Mouse (Mus musculus) cerebellum, adult 2 months (tissue): ENCODE measurements around the gene Gm26965. TPM values are rescaled to one million over a fixed set of nuclear protein-coding genes. Genes with fewer than 3 reads are reported as not detected.
"Not testable (repeated sequence)": the region's sequence is repeated elsewhere in the genome, so short reads cannot be mapped to it uniquely, and the experiment has no call there.

Experiments used
- DNase-seq, 2 experiments: peaks; one replicate each; pipeline ENCODE4 v3.0.0; 2021
- H3K27ac ChIP-seq: fragments of 200-500 bp; 2 replicates; pipeline ENCODE4 v1.5.1; 2012; ENCODE audit warnings: low read length, control low read depth, inconsistent platforms; ENCODE audit not compliant: insufficient read depth
- H3K27me3 ChIP-seq: fragments of 200-500 bp; 2 replicates; pipeline ENCODE4 v1.6.1; 2012; ENCODE audit warnings: inconsistent platforms, mild to moderate bottlenecking, low read length, moderate library complexity; ENCODE audit not compliant: control insufficient read depth, insufficient read depth
- H3K4me1 ChIP-seq: fragments of 200-500 bp; 2 replicates; pipeline ENCODE4 v1.6.1; 2011; ENCODE audit warnings: low read length; ENCODE audit not compliant: control insufficient read depth, insufficient read depth
- H3K4me3 ChIP-seq: fragments of 200-500 bp; replicated peaks from 2 replicates; pipeline ENCODE3; 2011; ENCODE audit warnings: mild to moderate bottlenecking, low read depth, low read length, control low read depth; ENCODE audit not compliant: insufficient read depth
- CTCF ChIP-seq: fragments of 200-500 bp; IDR thresholded peaks from 2 replicates; pipeline ENCODE4 v1.5.1; 2011; ENCODE audit warnings: low read depth, mild to moderate bottlenecking, control low read depth, low read length, moderate library complexity, borderline replicate concordance; ENCODE audit not compliant: insufficient read depth
- POLR2A ChIP-seq: fragments of 200-500 bp; IDR thresholded peaks from 2 replicates; pipeline ENCODE4 v1.6.1; 2011; ENCODE audit warnings: low read length, control low read depth, borderline replicate concordance; ENCODE audit not compliant: insufficient read depth
- WGBS: fragments of 180-500 bp; shearing (Covaris S2); methylation state at CpG from one replicate; pipeline ENCODE4 v1.1.7; 2018; 5-methylcytosine and 5-hydroxymethylcytosine counted together
- polyA plus RNA-seq: library from polyadenylated mRNA; depleted of rRNA; stranded (reverse); fragments of >200 nt; gene quantifications from 2 replicates; pipeline ENCODE4 v1.2.3, GENCODE M21; 2012

Gene Gm26965
- polyA plus RNA-seq, 1 experiment: not detected

- peak; percentile 83 to 89 for DNase-seq
These were observed 25.7 kb downstream of the Gm26965 start, which contains the start of gene Zfp58 for GRCm38 (mm10) chr13:67500084-67500719. TSS of gene Zfp58 (minus strand) at chr13:67500555.

DNA sequence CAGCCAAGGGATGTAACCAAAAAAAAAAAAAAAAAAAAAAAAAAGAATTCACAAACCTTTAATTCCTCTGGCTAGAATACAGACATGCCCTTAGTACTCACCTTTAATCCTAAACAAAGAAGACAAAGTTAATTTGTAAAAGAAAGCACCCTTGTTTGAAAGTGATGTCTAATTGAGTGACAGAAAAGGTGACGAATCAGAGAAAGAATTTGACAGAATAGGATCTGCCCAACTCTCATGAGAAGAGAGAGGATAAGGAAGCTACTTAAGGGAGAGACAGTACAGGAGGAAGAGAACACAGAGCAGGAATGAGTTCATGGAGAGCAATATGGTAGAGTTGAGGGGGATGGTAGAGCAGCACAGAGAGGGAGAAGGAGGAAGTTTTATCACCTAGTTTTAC, 30.3 kb downstream of the Gm26965 start:
- 93% methylated on average over 1 of the region's 1 CpGs for WGBS
- peaks cover 6% of the 10 kb centered on the region; the same call in 1 of the 2 replicates for H3K4me1 ChIP-seq
- no peak overlapping the region for H3K27ac ChIP-seq
- no peaks in the 10 kb centered on the region for H3K27me3 ChIP-seq
- DNase-seq: no peak
- no peak overlapping the region for H3K4me3 ChIP-seq
- no peak for TF ChIP-seq CTCF
- TF ChIP-seq POLR2A: no peak

More at GRCm38 (mm10) chr13:67500084-67500719, 25.7 kb downstream of the Gm26965 start, which contains the start of gene Zfp58:
- H3K4me1 ChIP-seq: peaks cover 6% of the 10 kb centered on the region; the same call in 1 of the 2 replicates
- no peak within 1 kb of the TSS for H3K27ac ChIP-seq
- no peaks in the 10 kb centered on the region for H3K27me3 ChIP-seq
- under 1% methylated on average over 22 of the region's 22 CpGs for WGBS
- peak within 1 kb of the TSS; percentile 74 for H3K4me3 ChIP-seq
- TF ChIP-seq CTCF (no peak), POLR2A (peak; percentile 34; the same call in 1 of the 2 replicates)

DNA sequence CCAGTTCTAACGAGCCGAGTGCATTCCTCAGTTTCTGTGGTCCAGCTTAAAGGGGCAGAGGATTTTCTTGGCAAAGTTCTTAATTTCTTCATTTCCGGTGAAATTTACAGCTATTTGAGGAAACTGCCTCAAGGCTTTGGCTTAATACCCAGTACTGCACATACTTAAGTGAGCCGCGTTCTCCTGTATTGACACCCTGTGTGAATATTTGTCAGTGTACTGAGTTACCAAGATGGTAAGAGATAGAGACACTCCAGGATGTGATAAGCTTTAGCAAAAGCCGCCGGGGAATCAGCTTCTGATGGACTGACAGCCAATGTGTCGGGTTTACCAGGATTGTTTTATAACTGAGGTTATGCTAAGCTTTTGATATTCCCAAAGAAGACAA, 41.5 kb downstream of the Gm26965 start:
- Histone ChIP-seq H3K4me3 (peak overlapping the region; percentile 80), H3K27ac (peak overlapping the region; percentile 24; the same call in 1 of the 2 replicates), H3K4me1 (no peaks in the 10 kb centered on the region), H3K27me3 (no peaks in the 10 kb centered on the region)
- WGBS: 26% methylated on average over 8 of the region's 8 CpGs
- TF ChIP-seq CTCF: no peak
- TF ChIP-seq POLR2A: no peak
- no peak for DNase-seq

DNA sequence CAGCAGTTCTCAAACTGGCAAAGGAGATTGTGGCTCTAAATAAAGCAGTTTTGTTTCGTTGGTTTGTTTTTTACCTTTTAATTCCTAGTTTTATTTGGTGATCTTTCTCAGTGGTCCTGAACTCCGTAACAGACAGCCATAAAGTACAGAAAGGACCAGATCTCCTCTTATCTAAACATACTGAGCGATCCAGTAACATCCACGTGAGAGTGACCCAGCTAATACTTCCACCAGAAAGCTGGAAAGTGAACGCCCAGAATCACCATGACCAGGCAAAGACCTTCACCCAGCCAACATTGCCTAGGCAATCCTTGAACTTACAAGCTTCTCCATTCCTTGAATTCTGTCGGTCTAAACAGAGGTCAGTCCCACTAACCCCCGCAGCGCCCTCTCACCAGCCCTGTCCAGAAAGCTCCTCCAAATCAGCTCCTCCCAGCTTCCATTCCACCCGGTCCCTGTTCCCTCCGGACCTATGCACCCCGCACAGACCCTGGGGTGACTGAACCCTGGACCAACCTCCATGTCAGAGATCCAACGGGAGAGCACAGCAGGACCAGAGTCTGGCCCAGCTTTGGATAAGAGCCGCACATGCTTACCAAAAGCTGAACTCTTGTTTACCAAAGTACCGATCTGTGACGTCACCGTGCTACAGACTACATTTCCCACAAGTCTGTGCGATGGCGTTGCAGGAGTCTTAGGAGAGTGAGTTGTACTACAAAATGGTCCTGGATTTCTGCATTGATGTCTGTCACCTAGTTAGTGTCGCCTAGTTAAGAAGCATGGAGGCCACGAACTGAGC, 42.1 kb downstream of the Gm26965 start, which contains the start of gene Zfp874b:
Gene Zfp874b (minus strand): TSS at position 634 of the 799 bp plus-strand sequence.
- Histone ChIP-seq H3K27ac (peak within 1 kb of the TSS; percentile 71), H3K4me3 (peak within 1 kb of the TSS; percentile 80), H3K4me1 (no peaks in the 10 kb centered on the region), H3K27me3 (no peaks in the 10 kb centered on the region)
- peak; percentile 91 to 92 for DNase-seq
- no peak for TF ChIP-seq CTCF
- TF ChIP-seq POLR2A: peak; percentile 50; the same call in 1 of the 2 replicates
- 2% methylated on average over 20 of the region's 20 CpGs for WGBS

GRCm38 (mm10) chr13:67481528-67481927, 44.4 kb downstream of the Gm26965 start:
- no peak for DNase-seq
- H3K4me3 ChIP-seq: no peak overlapping the region
- H3K4me1 ChIP-seq: no peaks in the 10 kb centered on the region
- WGBS: 62% methylated on average over 4 of the region's 4 CpGs
- TF ChIP-seq CTCF (no peak), POLR2A (no peak)
- no peaks in the 10 kb centered on the region for H3K27me3 ChIP-seq
- no peak overlapping the region for H3K27ac ChIP-seq

DNA sequence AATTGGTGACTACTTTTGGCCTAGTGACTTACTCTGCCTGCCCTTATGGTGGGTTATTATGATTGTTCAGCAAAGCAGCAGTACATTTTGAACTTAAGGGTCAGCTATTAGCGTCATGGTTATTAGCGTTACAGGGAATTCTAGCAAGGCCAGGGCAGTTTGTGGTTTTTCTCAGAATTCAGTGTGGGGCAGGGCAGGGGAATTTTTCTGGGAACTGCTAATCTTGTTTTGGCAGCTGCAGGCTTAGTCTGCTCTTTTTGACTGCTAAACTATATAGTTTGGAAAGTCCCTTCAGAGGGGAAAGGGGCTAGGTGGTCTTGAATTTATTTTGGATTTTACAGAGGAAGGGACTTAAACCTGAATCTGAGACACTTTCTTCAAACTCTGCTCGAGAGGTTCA, 56.7 kb downstream of the Gm26965 start:
- TF ChIP-seq POLR2A (no peak), CTCF (no peak)
- no peak for DNase-seq
- no peaks in the 10 kb centered on the region for H3K4me1 ChIP-seq
- 88% methylated on average over 3 of the region's 3 CpGs for WGBS
- H3K27me3 ChIP-seq: no peaks in the 10 kb centered on the region
- H3K27ac ChIP-seq: no peak overlapping the region
- H3K4me3 ChIP-seq: no peak overlapping the region

DNA sequence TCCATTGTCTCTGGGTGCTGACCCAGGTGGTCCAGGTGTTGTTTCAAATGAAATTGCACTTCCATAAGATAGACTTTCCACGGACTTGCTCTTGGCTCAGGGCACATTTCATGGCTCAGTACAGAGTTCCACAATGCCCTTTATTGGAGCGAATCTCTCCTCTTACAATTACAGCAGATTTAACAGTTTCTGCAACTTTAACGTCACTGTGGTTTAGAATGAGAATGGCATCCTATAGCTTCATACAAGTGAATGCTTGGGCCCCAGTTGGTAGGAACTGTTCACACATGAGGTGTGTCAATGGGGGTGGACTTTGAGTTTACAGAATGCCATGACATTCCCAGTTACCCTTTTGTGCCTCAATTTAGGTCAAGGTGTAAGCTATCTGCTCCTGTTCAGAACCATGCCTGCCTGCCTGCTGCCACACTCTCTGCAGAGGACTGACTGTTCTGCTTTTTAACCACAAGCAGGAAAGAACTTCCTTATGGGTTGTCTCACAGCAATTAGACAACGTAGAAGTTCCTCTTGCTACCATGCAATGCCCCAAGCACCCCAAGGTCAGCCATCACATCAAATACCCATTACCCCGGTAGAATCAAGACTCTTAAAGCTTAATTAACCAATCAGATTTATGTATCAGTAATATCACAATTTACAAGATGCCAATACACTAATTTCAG, 62.3 kb downstream of the Gm26965 start:
- H3K4me1 ChIP-seq, H3K4me3 ChIP-seq, H3K27me3 ChIP-seq, DNase-seq, H3K27ac ChIP-seq: not testable (repeated sequence)
- 81% methylated on average over 3 of the region's 5 CpGs for WGBS
